Mouse (Mus musculus) forebrain, embryonic 15.5 days (tissue): ENCODE data around the gene Gm45837. TPM values are rescaled to one million over a fixed set of nuclear protein-coding genes. Genes with fewer than 3 reads are reported as not detected.

Source experiments
- ATAC-seq: fragments of 200-750 bp; cut with Nextera tagmentation; replicated peaks from 2 replicates; pipeline ENCODE4 v1.8.0; 2017; ENCODE audit warnings: mild to moderate bottlenecking, moderate TSS enrichment, moderate library complexity
- H3K27ac ChIP-seq: fragments of 300-500 bp; sonication (generic); replicated peaks from 2 replicates; pipeline ENCODE4 v1.5.1; 2015; ENCODE audit warnings: mild to moderate bottlenecking, inconsistent platforms
- H3K27me3 ChIP-seq: fragments of 300-500 bp; sonication (generic); 2 replicates; pipeline ENCODE4 v1.6.1; 2015; ENCODE audit warnings: inconsistent platforms
- H3K36me3 ChIP-seq: fragments of 300-500 bp; sonication (generic); 2 replicates; pipeline ENCODE4 v1.6.1; 2015; ENCODE audit warnings: mild to moderate bottlenecking, inconsistent platforms
- H3K4me1 ChIP-seq: fragments of 300-500 bp; sonication (generic); 2 replicates; pipeline ENCODE4 v1.6.1; 2015; ENCODE audit warnings: inconsistent platforms
- H3K4me2 ChIP-seq: fragments of 300-500 bp; sonication (generic); replicated peaks from 2 replicates; pipeline ENCODE4 v1.6.1; 2015; ENCODE audit warnings: mild to moderate bottlenecking, inconsistent platforms
- H3K4me3 ChIP-seq: fragments of 300-500 bp; sonication (generic); 2 replicates; pipeline ENCODE4 v1.5.1; 2015; ENCODE audit warnings: mild to moderate bottlenecking, inconsistent platforms
- H3K9ac ChIP-seq: fragments of 300-500 bp; sonication (generic); replicated peaks from 2 replicates; pipeline ENCODE4 v1.6.1; 2015; ENCODE audit warnings: mild to moderate bottlenecking, inconsistent platforms
- H3K9me3 ChIP-seq: fragments of 300-500 bp; sonication (generic); 2 replicates; pipeline ENCODE4 v1.6.1; 2016; ENCODE audit warnings: inconsistent platforms
- WGBS: fragments of 180-500 bp; shearing (Covaris S2); methylation state at CpG from one replicate; pipeline ENCODE4 v1.1.7; 2015; ENCODE audit warnings: mixed read lengths; 5-methylcytosine and 5-hydroxymethylcytosine counted together
- polyA plus RNA-seq: library from polyadenylated mRNA; unstranded; fragments of >200 nt; fragmentation: Nextera tagmentation; extraction: Ambion mirVana; gene quantifications from 2 replicates; pipeline ENCODE4 v1.2.1, GENCODE M21; 2015

Gene Gm45837
- polyA plus RNA-seq, 1 experiment from 2014 or later: not detected

DNA sequence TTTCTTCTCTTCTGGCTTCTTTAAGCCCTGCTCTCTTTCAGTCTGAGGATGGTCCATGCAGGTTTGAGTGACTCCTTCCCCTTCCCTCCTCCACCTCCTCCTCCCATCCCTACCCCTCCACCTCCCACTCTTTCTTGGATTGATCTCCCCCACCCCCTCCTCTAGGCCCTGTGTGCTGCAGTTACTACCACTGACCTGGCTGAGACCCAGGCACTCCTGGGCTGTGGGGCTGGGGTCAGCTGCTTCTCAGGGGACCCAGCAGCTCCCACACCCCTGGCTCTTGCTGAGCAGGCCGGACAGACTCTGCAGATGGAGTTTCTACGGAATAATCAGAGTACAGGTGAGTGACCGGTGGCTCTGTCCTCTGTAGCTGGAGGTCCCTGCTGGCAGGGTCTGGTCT lies 16.1 kb upstream of the Gm45837 start:
- H3K36me3 ChIP-seq: no peaks in the 10 kb centered on the region

GRCm38 (mm10) chr7:101395471-101395870 lies 15.2 kb upstream of the Gm45837 start:
- Histone ChIP-seq H3K27me3 (no peaks in the 10 kb centered on the region), H3K9ac (no peak overlapping the region), H3K27ac (no peak overlapping the region), H3K9me3 (no peaks in the 10 kb centered on the region), H3K4me3 (no peak overlapping the region), H3K4me1 (no peaks in the 10 kb centered on the region), H3K36me3 (no peaks in the 10 kb centered on the region), H3K4me2 (no peak overlapping the region)
- no peak for ATAC-seq
- WGBS: 88% methylated on average over 2 of the region's 2 CpGs

More for the DNA sequence above, 16.1 kb upstream of the Gm45837 start:
- Histone ChIP-seq H3K9ac (no peak overlapping the region), H3K4me1 (no peaks in the 10 kb centered on the region), H3K4me3 (no peak overlapping the region), H3K4me2 (no peak overlapping the region), H3K9me3 (no peaks in the 10 kb centered on the region), H3K27ac (no peak overlapping the region), H3K27me3 (no peaks in the 10 kb centered on the region)
- 67% methylated on average over 3 of the region's 3 CpGs for WGBS
- no peak for ATAC-seq

DNA sequence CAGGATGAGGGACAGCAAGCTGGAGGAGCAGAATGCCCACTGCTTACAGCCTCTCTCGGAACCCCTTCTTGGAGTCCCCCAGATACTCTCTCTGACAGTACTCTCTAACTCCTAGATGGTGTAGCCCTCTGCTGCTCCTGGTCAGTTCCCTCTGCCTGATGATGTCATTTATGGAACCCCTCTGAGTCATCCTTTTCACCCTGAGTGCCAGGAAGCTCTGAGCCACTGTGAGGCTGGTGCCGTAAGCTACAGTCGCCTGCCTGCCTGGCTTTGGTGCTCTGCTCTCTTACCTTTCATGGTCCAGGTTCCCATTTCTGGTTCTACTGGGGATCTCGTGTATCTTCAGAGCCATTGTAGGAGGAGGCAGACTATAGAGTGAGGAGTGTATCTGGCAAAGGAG lies 13.5 kb upstream of the Gm45837 start:
- Histone ChIP-seq H3K4me2 (no peak overlapping the region), H3K9me3 (no peaks in the 10 kb centered on the region), H3K27me3 (no peaks in the 10 kb centered on the region), H3K36me3 (no peaks in the 10 kb centered on the region), H3K4me3 (no peak overlapping the region), H3K9ac (no peak overlapping the region), H3K27ac (no peak overlapping the region), H3K4me1 (no peaks in the 10 kb centered on the region)
- WGBS: 91% methylated on average over 4 of the region's 4 CpGs
- no peak for ATAC-seq

- Histone ChIP-seq H3K4me3 (no peak overlapping the region), H3K4me1 (no peaks in the 10 kb centered on the region), H3K9ac (no peak overlapping the region), H3K27ac (no peak overlapping the region), H3K27me3 (no peaks in the 10 kb centered on the region), H3K4me2 (no peak overlapping the region), H3K9me3 (no peaks in the 10 kb centered on the region), H3K36me3 (no peaks in the 10 kb centered on the region)
- 84% methylated on average over 7 of the region's 7 CpGs for WGBS
- no peak for ATAC-seq
These were observed 9.2 kb upstream of the Gm45837 start for GRCm38 (mm10) chr7:101401510-101401909.

DNA sequence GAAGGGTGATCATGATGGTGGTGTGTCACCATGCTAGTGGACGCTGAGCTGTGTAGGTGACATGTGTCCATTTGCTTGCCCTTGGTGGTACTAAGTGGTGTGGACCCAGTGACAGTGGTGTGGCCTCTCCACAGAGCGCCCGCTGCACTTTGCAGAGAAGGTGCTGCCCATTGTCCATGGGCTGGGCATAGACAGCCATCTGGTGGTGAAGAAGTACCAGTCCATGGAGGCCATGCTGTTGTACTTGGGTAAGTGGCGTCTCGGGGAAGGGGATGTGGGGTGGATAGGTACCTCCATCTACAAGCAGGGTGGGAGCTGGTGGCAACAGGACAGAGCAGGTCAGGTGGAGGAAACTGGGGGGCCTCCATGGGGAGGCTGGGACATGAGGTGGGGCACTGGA lies 6.9 kb upstream of the Gm45837 start:
- no peak for ATAC-seq
- WGBS: 96% methylated on average over 5 of the region's 5 CpGs

GRCm38 (mm10) chr7:101412796-101413195 lies 2.1 kb downstream of the Gm45837 start:
- Histone ChIP-seq H3K4me1 (peaks cover 27% of the 10 kb centered on the region), H3K27ac (peak overlapping the region; percentile 17; the same call in 1 of the 2 replicates), H3K9ac (no peak overlapping the region), H3K27me3 (peaks cover 5% of the 10 kb centered on the region; the same call in 1 of the 2 replicates), H3K36me3 (no peaks in the 10 kb centered on the region), H3K4me2 (no peak overlapping the region), H3K4me3 (no peak overlapping the region), H3K9me3 (no peaks in the 10 kb centered on the region)
- peak; percentile 30; the same call in 1 of the 2 replicates for ATAC-seq

More for the DNA sequence above, 6.9 kb upstream of the Gm45837 start:
- Histone ChIP-seq H3K36me3 (no peaks in the 10 kb centered on the region), H3K9me3 (no peaks in the 10 kb centered on the region), H3K4me1 (no peaks in the 10 kb centered on the region), H3K4me3 (no peak overlapping the region), H3K27me3 (no peaks in the 10 kb centered on the region), H3K9ac (no peak overlapping the region), H3K4me2 (no peak overlapping the region), H3K27ac (no peak overlapping the region)

- Histone ChIP-seq H3K9me3 (no peaks in the 10 kb centered on the region), H3K4me1 (peaks cover 31% of the 10 kb centered on the region), H3K36me3 (no peaks in the 10 kb centered on the region), H3K27ac (peak overlapping the region; percentile 68; the same call in 1 of the 2 replicates), H3K4me3 (no peak overlapping the region), H3K4me2 (no peak overlapping the region), H3K9ac (no peak overlapping the region), H3K27me3 (peaks cover 6% of the 10 kb centered on the region; the same call in 1 of the 2 replicates)
- 58% methylated on average over 4 of the region's 4 CpGs for WGBS
- no peak for ATAC-seq
These were observed 3.5 kb downstream of the Gm45837 start for GRCm38 (mm10) chr7:101414209-101414608.

DNA sequence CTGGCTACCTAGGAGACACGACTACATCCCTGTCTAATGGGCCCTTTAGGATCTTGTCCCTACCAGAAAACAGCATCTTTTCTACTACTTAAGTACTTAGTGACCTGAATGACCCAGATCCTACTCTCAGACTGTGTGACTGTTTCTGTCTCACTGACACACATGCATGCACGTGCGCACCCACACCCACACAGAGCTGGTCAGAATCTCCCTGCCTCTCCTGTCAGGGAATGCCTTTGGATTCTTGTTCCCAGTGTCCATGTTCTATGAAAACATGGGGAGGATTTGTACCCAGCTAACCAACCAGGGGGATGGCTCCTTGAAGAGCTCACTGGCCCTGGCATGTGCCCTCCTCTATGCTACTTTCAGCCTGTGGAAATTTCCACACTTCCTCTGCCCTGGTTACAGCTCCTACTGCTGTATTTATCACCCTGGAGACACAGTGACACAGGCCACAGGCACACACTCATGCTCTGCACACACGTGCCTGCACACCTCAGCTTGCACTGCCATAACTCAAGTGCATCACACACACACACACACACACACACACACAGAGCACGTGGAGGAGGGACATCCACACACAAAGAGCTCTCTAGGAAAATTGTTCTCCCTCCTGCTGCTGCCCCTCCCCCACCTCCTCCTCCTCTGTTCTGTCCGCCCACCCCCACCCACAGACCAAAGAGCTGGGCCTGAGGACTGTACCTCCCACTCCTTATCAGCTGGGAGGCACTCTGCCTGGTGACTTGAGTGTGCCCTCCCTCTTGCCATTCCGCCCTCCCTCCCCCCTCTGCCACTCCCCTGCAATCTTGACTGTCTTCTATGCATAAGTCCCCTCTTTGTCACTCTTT lies 4.2 kb downstream of the Gm45837 start:
- H3K9me3 ChIP-seq: no peaks in the 10 kb centered on the region
- peaks cover 34% of the 10 kb centered on the region for H3K4me1 ChIP-seq
- H3K27me3 ChIP-seq: peaks cover 6% of the 10 kb centered on the region; the same call in 1 of the 2 replicates
- no peak overlapping the region for H3K4me2 ChIP-seq
- H3K9ac ChIP-seq: no peak overlapping the region
- ATAC-seq: peak; percentile 58
- no peaks in the 10 kb centered on the region for H3K36me3 ChIP-seq
- H3K27ac ChIP-seq: peak overlapping the region; percentile 68
- H3K4me3 ChIP-seq: no peak overlapping the region
- 28% methylated on average over 7 of the region's 7 CpGs for WGBS

- H3K4me1 ChIP-seq: peaks cover 34% of the 10 kb centered on the region
These were observed 4.9 kb downstream of the Gm45837 start for GRCm38 (mm10) chr7:101415512-101416100.

DNA sequence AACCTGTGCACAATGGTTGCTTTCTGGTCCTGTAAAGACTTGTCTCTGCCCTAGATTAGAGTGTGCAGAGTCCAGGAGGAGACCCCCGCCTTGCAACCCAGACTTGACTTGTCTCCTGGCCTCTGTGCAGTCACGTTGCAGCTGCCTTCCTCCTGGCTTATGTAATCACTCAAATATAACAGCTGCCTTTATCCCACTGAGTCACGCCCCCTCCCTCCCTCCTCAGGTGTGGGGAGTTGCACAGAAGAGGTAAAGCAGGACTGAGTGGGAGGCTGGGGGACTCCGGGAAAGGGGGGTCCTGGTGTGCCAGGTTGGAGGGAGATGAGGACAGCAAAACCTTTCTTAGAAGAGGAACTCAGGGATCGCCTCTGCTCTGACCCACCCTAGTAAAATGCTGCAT lies 5.7 kb downstream of the Gm45837 start:
- whole genome bisulfite sequencing: 68% methylated on average over 5 of the region's 5 CpGs

More at GRCm38 (mm10) chr7:101415512-101416100, 4.9 kb downstream of the Gm45837 start:
- Histone ChIP-seq H3K9ac (no peak overlapping the region), H3K27me3 (peaks cover 6% of the 10 kb centered on the region; the same call in 1 of the 2 replicates), H3K27ac (peak overlapping the region; percentile 68), H3K4me2 (no peak overlapping the region), H3K36me3 (no peaks in the 10 kb centered on the region), H3K4me3 (no peak overlapping the region), H3K9me3 (no peaks in the 10 kb centered on the region)
- 29% methylated on average over 8 of the region's 8 CpGs for WGBS
- peak; percentile 52 for ATAC-seq

GRCm38 (mm10) chr7:101419013-101419770 lies 8.5 kb downstream of the Gm45837 start:
- Histone ChIP-seq H3K9me3 (no peaks in the 10 kb centered on the region), H3K36me3 (no peaks in the 10 kb centered on the region), H3K27ac (no peak overlapping the region), H3K9ac (no peak overlapping the region), H3K4me1 (peaks cover 58% of the 10 kb centered on the region), H3K27me3 (peaks cover 6% of the 10 kb centered on the region; the same call in 1 of the 2 replicates), H3K4me3 (no peak overlapping the region), H3K4me2 (peak overlapping the region; percentile 38)
- no peak for ATAC-seq
- 4% methylated on average over 27 of the region's 27 CpGs for WGBS

More for the DNA sequence above, 5.7 kb downstream of the Gm45837 start:
- H3K27ac ChIP-seq: no peak overlapping the region
- no peak overlapping the region for H3K9ac ChIP-seq
- H3K4me2 ChIP-seq: no peak overlapping the region
- H3K4me3 ChIP-seq: no peak overlapping the region
- H3K36me3 ChIP-seq: no peaks in the 10 kb centered on the region
- no peaks in the 10 kb centered on the region for H3K9me3 ChIP-seq
- H3K4me1 ChIP-seq: peaks cover 40% of the 10 kb centered on the region
- H3K27me3 ChIP-seq: peaks cover 6% of the 10 kb centered on the region; the same call in 1 of the 2 replicates
- no peak for ATAC-seq

GRCm38 (mm10) chr7:101421529-101421928 lies 10.8 kb downstream of the Gm45837 start, which contains the start of gene Pde2a:
Gene Pde2a, plus strand, starts transcription at chr7:101421691.
- 10% methylated on average over 6 of the region's 6 CpGs for WGBS
- H3K9me3 ChIP-seq: no peaks in the 10 kb centered on the region
- peaks cover 61% of the 10 kb centered on the region for H3K4me1 ChIP-seq
- peak within 1 kb of the TSS; percentile 59 for H3K27ac ChIP-seq
- H3K4me2 ChIP-seq: peak within 1 kb of the TSS; percentile 47
- H3K36me3 ChIP-seq: no peaks in the 10 kb centered on the region
- peak within 1 kb of the TSS; percentile 36 for H3K4me3 ChIP-seq
- peak within 1 kb of the TSS; percentile 40 for H3K9ac ChIP-seq
- H3K27me3 ChIP-seq: peaks cover 6% of the 10 kb centered on the region; the same call in 1 of the 2 replicates
- ATAC-seq: peak; percentile 84
